Mouse (Mus musculus): ENCODE data around the gene Popdc2.

The Popdc2 gene

GRCm38 (mm10) chr16:38400311-38400960 lies 38.4 kb downstream of the Popdc2 start:
- DNase-seq (ENCODE audit: low spot score) = no peak

- no peak for DNase-seq (ENCODE audit: low spot score)
Observed at GRCm38 (mm10) chr16:38401468-38401867, 39.5 kb downstream of the Popdc2 start.

GRCm38 (mm10) chr16:38403639-38404038 lies 41.6 kb downstream of the Popdc2 start:
- no peak for DNase-seq (ENCODE audit: low spot score)

GRCm38 (mm10) chr16:38406293-38406692 lies 44.3 kb downstream of the Popdc2 start:
- no peak for DNase-seq (ENCODE audit: low spot score)

GRCm38 (mm10) chr16:38406708-38407107 lies 44.7 kb downstream of the Popdc2 start:
- DNase-seq (ENCODE audit: low spot score) = no peak

- DNase-seq (ENCODE audit: low spot score) = no peak
Observed at GRCm38 (mm10) chr16:38407584-38407983, 45.6 kb downstream of the Popdc2 start.

- no peak for DNase-seq (ENCODE audit: low spot score)
Observed at GRCm38 (mm10) chr16:38408416-38408815, 46.4 kb downstream of the Popdc2 start.

- DNase-seq (ENCODE audit: low spot score) = no peak
Observed at GRCm38 (mm10) chr16:38414953-38415352, 52.9 kb downstream of the Popdc2 start.

GRCm38 (mm10) chr16:38425374-38425773 lies 63.4 kb downstream of the Popdc2 start:
- DNase-seq (ENCODE audit: low spot score) = no peak

- no peak for DNase-seq (ENCODE audit: low spot score)
Observed at GRCm38 (mm10) chr16:38425799-38426198, 63.8 kb downstream of the Popdc2 start.
